Mouse (Mus musculus): ENCODE measurements around the gene Trpc3. TPM values are rescaled to one million over a fixed set of nuclear protein-coding genes. Genes with fewer than 3 reads are reported as not detected.
"Not testable (repeated sequence)": the region's sequence is repeated elsewhere in the genome, so short reads cannot be mapped to it uniquely, and the experiment has no call there.

Gene Trpc3
- total and polyA plus RNA-seq, 2 experiments from 2014 or later = 9.9 to 21.5 TPM

DNA sequence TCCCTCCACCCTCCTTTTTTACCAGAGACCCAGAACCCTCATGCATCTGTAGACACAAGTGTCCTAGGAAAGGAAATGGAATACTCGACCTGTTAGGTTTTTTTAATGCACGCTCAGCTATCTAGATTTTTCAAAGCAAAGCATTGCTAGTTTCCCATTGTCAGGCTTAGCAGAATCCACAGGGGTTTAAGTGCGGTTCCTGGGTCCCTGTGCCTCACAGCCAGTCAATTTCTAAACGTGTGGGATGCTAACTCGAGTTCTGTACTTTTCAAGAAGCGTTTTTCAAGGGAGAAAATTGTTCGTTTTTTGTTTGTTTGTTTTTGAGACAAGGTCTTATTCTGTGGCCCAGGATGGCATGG, 304 bp upstream of the Trpc3 start:
- Histone ChIP-seq H3K4me2 (ENCODE audit: low read depth, low read length, poor library complexity, severe bottlenecking) (peak overlapping the region; percentile 67), H3K36me3 (ENCODE audit: insufficient read depth, low read length) (no peaks in the 10 kb centered on the region), H3K9me3 (ENCODE audit: low read length) (no peaks in the 10 kb centered on the region), H3K27ac (ENCODE audit: low read depth, low read length) (no peak overlapping the region; the same call in 1 of the 2 replicates), H3K27me3 (ENCODE audit: insufficient read depth, low read length) (no peaks in the 10 kb centered on the region), H3K4me1 (ENCODE audit: insufficient read depth, low read length) (no peaks in the 10 kb centered on the region), H3K9ac (replicated peaks; ENCODE audit: low read length, poor library complexity, severe bottlenecking) (no peak overlapping the region), H3K4me3 (ENCODE audit: low read depth, low read length) (peak overlapping the region; percentile 81)
- DNase-seq (ENCODE audit: low spot score) (no peak), ATAC-seq (ENCODE audit: low FRiP score) (no peak)
- TF ChIP-seq CTCF (IDR thresholded peaks at IDR 0.05) = no peak
- WGBS = 4% methylated on average over 7 of the region's 7 CpGs

- peak overlapping the region; percentile 67 for H3K4me2 ChIP-seq (ENCODE audit: low read depth, low read length, poor library complexity, severe bottlenecking)
- H3K4me1 ChIP-seq (ENCODE audit: insufficient read depth, low read length) = no peaks in the 10 kb centered on the region
- no peak overlapping the region for H3K9ac ChIP-seq (replicated peaks; ENCODE audit: low read length, poor library complexity, severe bottlenecking)
- H3K9me3 ChIP-seq (ENCODE audit: low read length) = no peaks in the 10 kb centered on the region
- no peaks in the 10 kb centered on the region for H3K36me3 ChIP-seq (ENCODE audit: insufficient read depth, low read length)
- H3K27me3 ChIP-seq (ENCODE audit: insufficient read depth, low read length) = no peaks in the 10 kb centered on the region
- TF ChIP-seq CTCF (IDR thresholded peaks at IDR 0.05) = peak; percentile 90
- 3% methylated on average over 21 of the region's 21 CpGs for WGBS
- peak overlapping the region; percentile 63; the same call in 1 of the 2 replicates for H3K27ac ChIP-seq (ENCODE audit: low read depth, low read length)
- DNase-seq (ENCODE audit: low spot score) (peak; percentile 79), ATAC-seq (ENCODE audit: low FRiP score) (peak; percentile 67)
- peak overlapping the region; percentile 81 for H3K4me3 ChIP-seq (ENCODE audit: low read depth, low read length)
Measured at GRCm38 (mm10) chr3:36688874-36689273, 1.1 kb downstream of the Trpc3 start.

DNA sequence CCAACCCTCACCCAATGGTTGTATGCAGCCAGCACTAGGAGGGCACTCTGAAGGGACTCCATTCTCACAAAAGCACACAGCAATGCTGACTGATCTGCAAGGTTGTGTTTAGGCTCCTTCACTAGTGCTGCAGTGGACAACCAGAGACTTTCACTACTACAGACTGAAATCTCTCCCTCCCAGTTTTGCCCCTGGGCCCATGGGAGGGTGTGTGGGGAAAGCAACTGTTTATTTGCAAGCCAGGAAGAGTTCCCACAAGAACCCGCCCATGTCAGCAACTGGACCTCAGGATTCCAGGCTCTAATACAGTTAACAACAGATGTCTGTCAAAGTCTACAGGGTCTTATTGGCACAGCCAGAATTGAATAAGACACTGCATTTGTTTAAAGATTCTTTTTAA, 14.1 kb downstream of the Trpc3 start:
- no peak for ATAC-seq (ENCODE audit: low FRiP score)
- Histone ChIP-seq H3K9me3 (ENCODE audit: low read length) (no peaks in the 10 kb centered on the region), H3K4me3 (ENCODE audit: low read depth, low read length) (no peak overlapping the region), H3K4me2 (ENCODE audit: low read depth, low read length, poor library complexity, severe bottlenecking) (no peak overlapping the region), H3K9ac (replicated peaks; ENCODE audit: low read length, poor library complexity, severe bottlenecking) (no peak overlapping the region), H3K27ac (ENCODE audit: low read depth, low read length) (no peak overlapping the region), H3K4me1 (ENCODE audit: insufficient read depth, low read length) (no peaks in the 10 kb centered on the region), H3K36me3 (ENCODE audit: insufficient read depth, low read length) (no peaks in the 10 kb centered on the region), H3K27me3 (ENCODE audit: insufficient read depth, low read length) (no peaks in the 10 kb centered on the region)
- 82% methylated on average over 1 of the region's 1 CpGs for WGBS
- no peak for TF ChIP-seq CTCF (IDR thresholded peaks at IDR 0.05)
- DNase-seq (ENCODE audit: low spot score) = no peak

GRCm38 (mm10) chr3:36667814-36668213, 22.2 kb downstream of the Trpc3 start:
- H3K4me2 ChIP-seq (ENCODE audit: low read depth, low read length, poor library complexity, severe bottlenecking) = no peak overlapping the region
- no peak overlapping the region for H3K4me3 ChIP-seq (ENCODE audit: low read depth, low read length)
- H3K27me3 ChIP-seq (ENCODE audit: insufficient read depth, low read length) = no peaks in the 10 kb centered on the region
- ATAC-seq (ENCODE audit: low FRiP score) (no peak), DNase-seq (ENCODE audit: low spot score) (no peak)
- TF ChIP-seq CTCF (IDR thresholded peaks at IDR 0.05) = no peak
- H3K4me1 ChIP-seq (ENCODE audit: insufficient read depth, low read length) = no peaks in the 10 kb centered on the region
- no peak overlapping the region for H3K9ac ChIP-seq (replicated peaks; ENCODE audit: low read length, poor library complexity, severe bottlenecking)
- no peak overlapping the region for H3K27ac ChIP-seq (ENCODE audit: low read depth, low read length)
- 83% methylated on average over 6 of the region's 6 CpGs for WGBS
- H3K9me3 ChIP-seq (ENCODE audit: low read length) = no peaks in the 10 kb centered on the region
- no peaks in the 10 kb centered on the region for H3K36me3 ChIP-seq (ENCODE audit: insufficient read depth, low read length)

DNA sequence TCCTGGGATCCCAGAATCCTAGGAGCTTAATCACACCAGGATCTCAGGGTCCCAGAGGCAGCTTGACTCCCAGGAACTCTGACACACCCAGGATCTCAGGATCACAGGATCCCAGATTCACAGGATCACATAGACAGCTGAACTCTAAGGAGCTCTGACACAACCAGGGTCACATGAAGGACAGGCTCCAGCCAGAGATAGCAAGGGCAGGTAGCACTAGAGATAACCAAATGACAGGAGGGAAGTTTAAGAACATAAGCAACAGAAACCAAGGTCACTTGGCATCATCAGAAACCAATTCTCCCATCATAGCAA, 44.8 kb downstream of the Trpc3 start:
- H3K4me3 ChIP-seq (ENCODE audit: low read depth, low read length); H3K27ac ChIP-seq (ENCODE audit: low read depth, low read length); H3K4me1 ChIP-seq (ENCODE audit: insufficient read depth, low read length); DNase-seq (ENCODE audit: low spot score); H3K27me3 ChIP-seq (ENCODE audit: insufficient read depth, low read length); H3K36me3 ChIP-seq (ENCODE audit: insufficient read depth, low read length); H3K9me3 ChIP-seq (ENCODE audit: low read length); H3K9ac ChIP-seq (replicated peaks; ENCODE audit: low read length, poor library complexity, severe bottlenecking); ATAC-seq (ENCODE audit: low FRiP score); H3K4me2 ChIP-seq (ENCODE audit: low read depth, low read length, poor library complexity, severe bottlenecking): not testable (repeated sequence)

GRCm38 (mm10) chr3:36644554-36645244, 45.3 kb downstream of the Trpc3 start:
- no peaks in the 10 kb centered on the region for H3K36me3 ChIP-seq (ENCODE audit: insufficient read depth, low read length)
- H3K27me3 ChIP-seq (ENCODE audit: insufficient read depth, low read length) = no peaks in the 10 kb centered on the region
- H3K9me3 ChIP-seq (ENCODE audit: low read length) = no peaks in the 10 kb centered on the region
- H3K27ac ChIP-seq (ENCODE audit: low read depth, low read length) = no peak overlapping the region
- 85% methylated on average over 3 of the region's 3 CpGs for WGBS
- ATAC-seq (ENCODE audit: low FRiP score) (no peak), DNase-seq (ENCODE audit: low spot score) (no peak)
- H3K4me3 ChIP-seq (ENCODE audit: low read depth, low read length) = no peak overlapping the region
- no peak for TF ChIP-seq CTCF (IDR thresholded peaks at IDR 0.05)
- H3K4me1 ChIP-seq (ENCODE audit: insufficient read depth, low read length) = no peaks in the 10 kb centered on the region
- H3K9ac ChIP-seq (replicated peaks; ENCODE audit: low read length, poor library complexity, severe bottlenecking) = no peak overlapping the region
- H3K4me2 ChIP-seq (ENCODE audit: low read depth, low read length, poor library complexity, severe bottlenecking) = no peak overlapping the region

All from midbrain, postnatal 0 days (tissue).